Mouse (Mus musculus) liver, embryonic 11.5 days (tissue): Measurements from ENCODE around the gene Fubp3. TPM values are rescaled to one million over a fixed set of nuclear protein-coding genes. Genes with fewer than 3 reads are reported as not detected.

Source experiments
- microRNA-seq: library from miRNA; unstranded; fragments of <30 nt; microRNA quantifications from one replicate; pipeline ENCODE4, GENCODE M21; 2017; ENCODE audit warnings: borderline number of aligned reads
- polyA plus RNA-seq: library from polyadenylated mRNA; unstranded; fragments of >200 nt; fragmentation: Nextera tagmentation; extraction: Ambion mirVana; gene quantifications from 2 replicates; pipeline ENCODE4 v1.2.1, GENCODE M21; 2014

Gene Fubp3
- polyA plus RNA-seq, 1 experiment from 2014 or later = 75.3 TPM

Small RNAs within 50 kb of the gene (microRNA-seq; reads per million reads assigned to microRNA genes)
- 1.1 reads per million for gene Mir6998

Other genes with a start within 250 kb of the Fubp3 start
- gene Ass1, start 102.4 kb upstream of the Fubp3 start, polyA plus RNA-seq = 65.1 and 72.4 TPM in 2 replicates
- gene Prdm12, start 67.4 kb downstream of the Fubp3 start, polyA plus RNA-seq = 0.07 TPM in 1 of 2 replicates, not detected in the other
- 86.0 and 96.1 TPM in 2 replicates for gene Exosc2, start 98.1 kb downstream of the Fubp3 start, polyA plus RNA-seq
- gene Abl1, start 115.7 kb downstream of the Fubp3 start, polyA plus RNA-seq = 26.7 and 28.9 TPM in 2 replicates
- gene Qrfp, start 237.9 kb downstream of the Fubp3 start, polyA plus RNA-seq = 0.08 TPM in 1 of 2 replicates, not detected in the other